Mouse (Mus musculus) ES-Bruce4 (cell line): ENCODE measurements around the gene Sox6.

ENCODE experiments used
- CTCF ChIP-seq: IDR thresholded peaks from one replicate; pipeline ENCODE4 v1.8.1; 2011; ENCODE audit warnings: low read depth, low read length
- POLR2A ChIP-seq: IDR thresholded peaks from one replicate; pipeline ENCODE4 v1.8.1; 2011; ENCODE audit warnings: low read length; ENCODE audit not compliant: insufficient read depth

- TF ChIP-seq POLR2A (no peak), CTCF (no peak)
Observed at GRCm38 (mm10) chr7:115750275-115750825, 288.2 kb downstream of the Sox6 start.
